Mouse (Mus musculus) myocyte (in vitro differentiated cells): ENCODE data around the gene Dnajc17.

ENCODE experiments used
- CEBPB ChIP-seq: IDR thresholded peaks from 2 replicates; pipeline ENCODE4 v1.6.1; 2011; ENCODE audit warnings: mild to moderate bottlenecking, moderate library complexity; ENCODE audit not compliant: poor library complexity, insufficient read depth, severe bottlenecking
- E2F4 ChIP-seq: IDR thresholded peaks from one replicate; pipeline ENCODE4 v1.6.1; 2011; ENCODE audit warnings: mild to moderate bottlenecking, control low read depth, moderate library complexity; ENCODE audit not compliant: insufficient read depth
- MAX ChIP-seq: IDR thresholded peaks from one replicate; pipeline ENCODE4 v1.6.1; 2011; ENCODE audit warnings: low read depth, mild to moderate bottlenecking, control low read depth
- MYOD1 ChIP-seq, 3 experiments: IDR thresholded peaks; one replicate each; pipeline ENCODE4 v1.6.1; 2011; ENCODE audit warnings: control low read depth in 2 of 3, low read depth in 2 of 3, mild to moderate bottlenecking in 2 of 3, moderate library complexity in 1 of 3; ENCODE audit not compliant: insufficient read length in 2 of 3, control insufficient read depth in 1 of 3
- MYOG ChIP-seq, 3 experiments: IDR thresholded peaks; one replicate each; pipeline ENCODE4 v1.6.1; 2011; ENCODE audit warnings: control low read depth in 2 of 3, low read depth in 2 of 3, mild to moderate bottlenecking in 2 of 3; ENCODE audit not compliant: insufficient read length in 2 of 3, control insufficient read depth in 1 of 3, insufficient read depth in 1 of 3
- POLR2A ChIP-seq: IDR thresholded peaks from one replicate; pipeline ENCODE4 v1.6.1; 2011; ENCODE audit warnings: low read depth, mild to moderate bottlenecking, control low read depth, moderate library complexity; ENCODE audit not compliant: insufficient read length
- POLR2AphosphoS2 ChIP-seq: IDR thresholded peaks from one replicate; pipeline ENCODE4 v1.6.1; 2011; ENCODE audit warnings: low read depth, control low read depth; ENCODE audit not compliant: insufficient read length
- REST ChIP-seq: IDR thresholded peaks from one replicate; pipeline ENCODE4 v1.6.1; 2011; ENCODE audit warnings: mild to moderate bottlenecking, control low read depth, moderate library complexity; ENCODE audit not compliant: insufficient read depth, insufficient read length
- SRF ChIP-seq: IDR thresholded peaks from one replicate; pipeline ENCODE4 v1.6.1; 2011; ENCODE audit warnings: low read depth; ENCODE audit not compliant: control insufficient read depth, insufficient read length
- TCF12 ChIP-seq: IDR thresholded peaks from one replicate; pipeline ENCODE4 v1.6.1; 2011; ENCODE audit warnings: mild to moderate bottlenecking, control low read depth; ENCODE audit not compliant: poor library complexity, insufficient read depth, severe bottlenecking
- TCF3 ChIP-seq: IDR thresholded peaks from one replicate; pipeline ENCODE4 v1.6.1; 2011; ENCODE audit warnings: low read depth, control low read depth; ENCODE audit not compliant: insufficient read length
- USF1 ChIP-seq: IDR thresholded peaks from one replicate; pipeline ENCODE4 v1.6.1; 2011; ENCODE audit warnings: low read depth, mild to moderate bottlenecking, control low read depth, moderate library complexity

DNA sequence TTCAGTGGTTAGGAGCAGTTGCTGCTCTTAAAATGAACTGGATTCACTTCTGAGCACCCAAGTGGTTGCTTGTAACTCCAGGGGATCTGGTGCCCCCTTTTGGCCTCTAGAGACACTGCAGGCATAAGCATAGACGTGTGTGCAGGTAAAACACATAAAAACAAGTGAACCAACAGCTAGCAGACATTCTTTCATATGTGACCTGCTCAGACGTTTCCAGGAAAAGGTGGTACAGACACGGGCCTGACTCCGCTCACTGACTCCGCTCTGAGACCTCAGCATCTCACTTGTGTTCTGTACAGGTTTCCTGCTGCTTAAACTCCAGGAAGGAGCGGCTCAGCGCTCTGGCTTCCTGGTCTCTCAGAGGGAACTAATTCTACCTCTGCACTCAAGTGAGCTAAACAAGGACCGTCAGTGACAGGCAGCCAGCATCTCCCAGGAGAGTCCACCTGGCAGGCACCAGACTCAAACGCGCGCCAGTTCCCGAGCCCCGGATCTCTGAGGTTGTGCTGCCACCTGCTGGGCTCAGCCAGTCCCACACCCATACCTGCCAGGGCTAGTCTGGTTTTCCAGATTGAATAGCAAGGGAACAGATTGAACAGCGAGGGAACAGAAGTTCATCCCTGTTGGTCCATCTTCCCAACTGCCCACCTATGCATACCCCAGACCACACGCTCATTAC lies 19.4 kb downstream of the Dnajc17 start:
- TF ChIP-seq E2F4 (no peak), MYOD1 (IDR thresholded peaks at IDR 0.05; ENCODE audit: control insufficient read depth in 1 of 3, insufficient read length in 2 of 3, low read depth in 2 of 3) (no peak), POLR2A (no peak), SRF (no peak), POLR2AphosphoS2 (no peak), MAX (no peak), CEBPB (no peak), USF1 (no peak), REST (no peak), TCF12 (no peak), MYOG (IDR thresholded peaks at IDR 0.05; ENCODE audit: control insufficient read depth in 1 of 3, insufficient read depth in 1 of 3, insufficient read length in 2 of 3, low read depth in 2 of 3) (no peak), TCF3 (no peak)
